Mouse (Mus musculus) cortical plate, adult 2 months (tissue): ENCODE results near the gene Cxcr2. TPM values are rescaled to one million over a fixed set of nuclear protein-coding genes. Genes with fewer than 3 reads are reported as not detected.

ENCODE experiments used
- H3K27ac ChIP-seq: fragments of 200-500 bp; 2 replicates; pipeline ENCODE4 v1.5.1; 2012; ENCODE audit warnings: low read length, control low read depth, inconsistent platforms; ENCODE audit not compliant: insufficient read depth
- H3K4me1 ChIP-seq: fragments of 200-500 bp; 2 replicates; pipeline ENCODE4 v1.6.1; 2011; ENCODE audit warnings: low read length; ENCODE audit not compliant: control insufficient read depth, insufficient read depth
- H3K4me3 ChIP-seq: fragments of 200-500 bp; 2 replicates; pipeline ENCODE4 v1.5.1; 2011; ENCODE audit warnings: mild to moderate bottlenecking, low read length, control low read depth; ENCODE audit not compliant: insufficient read depth
- CTCF ChIP-seq: fragments of 200-500 bp; IDR thresholded peaks from 2 replicates; pipeline ENCODE4 v1.5.1; 2011; ENCODE audit warnings: mild to moderate bottlenecking, control low read depth, low read length; ENCODE audit not compliant: insufficient read depth; ENCODE audit errors: extremely low read depth
- POLR2A ChIP-seq: fragments of 200-500 bp; IDR thresholded peaks from 2 replicates; pipeline ENCODE4 v1.6.1; 2011; ENCODE audit warnings: mild to moderate bottlenecking, low read length, control low read depth; ENCODE audit not compliant: insufficient read depth; ENCODE audit errors: extremely low read depth
- polyA plus RNA-seq: library from polyadenylated mRNA; depleted of rRNA; stranded (reverse); fragments of >200 nt; gene quantifications from 2 replicates; pipeline ENCODE4 v1.2.3, GENCODE M21; 2012; rRNA removed

Cxcr2 gene
- polyA plus RNA-seq = not detected in 2 replicates

- H3K4me3 ChIP-seq = no peak within 1 kb of the TSS
- H3K27ac ChIP-seq = no peak within 1 kb of the TSS
- TF ChIP-seq CTCF = no peak
- no peak for TF ChIP-seq POLR2A
- H3K4me1 ChIP-seq = 0 out of 2 replicates have a peak, but pooled peaks cover 2% of the 10 kb centered on the region
Observed at GRCm38 (mm10) chr1:74153461-74154184, at the start of gene Cxcr2. Gene Cxcr2 (plus strand): TSS chr1:74153989.

GRCm38 (mm10) chr1:74105660-74106059 lies 48.1 kb upstream of the Cxcr2 start:
- Histone ChIP-seq H3K4me1 (no peaks in the 10 kb centered on the region), H3K4me3 (no peak overlapping the region), H3K27ac (no peak overlapping the region)
- no peak for TF ChIP-seq POLR2A
- no peak for TF ChIP-seq CTCF

DNA sequence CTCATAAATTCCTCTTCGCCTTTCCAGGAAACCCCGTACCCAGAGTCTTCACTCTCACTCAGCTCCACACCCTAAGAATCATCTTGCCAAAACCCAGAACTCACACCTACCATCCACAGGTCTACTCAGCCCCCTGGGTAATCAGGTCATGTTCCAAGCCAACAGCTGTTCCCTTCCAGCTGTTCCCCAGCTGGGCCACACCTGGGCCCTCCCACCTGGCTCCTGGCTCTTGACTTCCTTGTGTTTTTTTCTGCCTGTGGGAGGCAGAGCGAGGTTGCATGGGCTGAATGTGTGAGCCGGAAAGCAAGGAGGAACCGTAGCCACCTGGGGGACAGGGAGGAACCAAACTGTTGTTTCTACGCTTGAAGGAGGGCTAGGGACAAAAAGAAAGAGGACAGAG lies 47.6 kb upstream of the Cxcr2 start:
- H3K4me1 ChIP-seq = no peaks in the 10 kb centered on the region
- H3K27ac ChIP-seq = no peak overlapping the region
- no peak for TF ChIP-seq CTCF
- no peak for TF ChIP-seq POLR2A
- H3K4me3 ChIP-seq = no peak overlapping the region

GRCm38 (mm10) chr1:74107931-74108618 lies 45.7 kb upstream of the Cxcr2 start:
- no peak for TF ChIP-seq POLR2A
- no peak for TF ChIP-seq CTCF
- Histone ChIP-seq H3K27ac (no peak overlapping the region), H3K4me3 (no peak overlapping the region), H3K4me1 (no peaks in the 10 kb centered on the region)

DNA sequence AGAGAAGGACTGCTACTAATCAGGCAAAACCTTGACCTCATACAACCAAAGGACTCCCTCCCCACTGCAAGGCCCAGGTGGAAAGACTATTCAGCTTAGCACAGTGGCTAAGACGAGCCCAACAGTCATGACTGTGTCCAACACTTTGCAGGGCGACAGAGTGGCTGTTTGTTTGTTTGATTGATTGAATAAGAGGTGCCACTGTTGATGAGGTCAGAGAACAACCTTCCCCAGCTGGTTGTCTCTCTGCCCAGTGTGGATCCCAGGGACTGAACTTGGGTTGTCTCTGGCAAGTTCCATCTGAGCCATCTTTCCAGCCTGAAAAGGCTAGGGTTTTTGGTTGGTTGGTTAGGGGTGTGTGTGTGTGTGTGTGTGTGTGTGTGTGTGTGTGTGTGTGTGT lies 44.1 kb upstream of the Cxcr2 start:
- Histone ChIP-seq H3K4me3 (no peak overlapping the region), H3K4me1 (no peaks in the 10 kb centered on the region), H3K27ac (no peak overlapping the region)
- TF ChIP-seq CTCF (no peak), POLR2A (no peak)

- Histone ChIP-seq H3K4me1 (no peaks in the 10 kb centered on the region), H3K27ac (no peak overlapping the region), H3K4me3 (no peak overlapping the region)
- TF ChIP-seq CTCF (no peak), POLR2A (no peak)
Observed at GRCm38 (mm10) chr1:74110932-74111695, 42.7 kb upstream of the Cxcr2 start.

GRCm38 (mm10) chr1:74111696-74112030 lies 42.1 kb upstream of the Cxcr2 start:
- no peak for TF ChIP-seq POLR2A
- no peak for TF ChIP-seq CTCF
- H3K4me1 ChIP-seq = no peaks in the 10 kb centered on the region
- no peak overlapping the region for H3K27ac ChIP-seq
- no peak overlapping the region for H3K4me3 ChIP-seq

- H3K27ac ChIP-seq = no peak overlapping the region
- no peak overlapping the region for H3K4me3 ChIP-seq
- no peak for TF ChIP-seq CTCF
- TF ChIP-seq POLR2A = no peak
- H3K4me1 ChIP-seq = no peaks in the 10 kb centered on the region
Observed at GRCm38 (mm10) chr1:74113071-74113470, 40.7 kb upstream of the Cxcr2 start.

DNA sequence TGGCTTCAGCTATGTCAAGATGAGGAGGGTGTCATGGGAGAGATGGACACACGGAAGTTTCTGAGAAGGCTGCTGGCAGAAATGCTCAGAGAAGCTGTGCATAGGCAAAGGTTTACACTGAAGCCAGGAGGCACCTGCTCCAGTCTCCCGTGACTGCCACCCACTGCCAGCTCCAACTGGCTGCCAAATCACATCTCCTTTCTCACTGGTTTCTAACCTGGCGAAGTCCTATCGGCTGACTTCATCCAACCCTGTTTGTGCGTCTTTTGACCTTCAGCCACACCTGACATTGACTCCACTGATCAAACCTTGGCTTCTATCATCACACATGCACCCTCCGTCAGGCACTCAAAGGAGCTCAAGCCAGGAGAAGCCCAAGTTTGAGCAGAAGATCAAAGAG lies 35.9 kb upstream of the Cxcr2 start:
- no peak overlapping the region for H3K4me3 ChIP-seq
- no peaks in the 10 kb centered on the region for H3K4me1 ChIP-seq
- TF ChIP-seq POLR2A (no peak), CTCF (no peak)
- H3K27ac ChIP-seq = no peak overlapping the region

- TF ChIP-seq CTCF = no peak
- no peak for TF ChIP-seq POLR2A
- Histone ChIP-seq H3K4me1 (no peaks in the 10 kb centered on the region), H3K4me3 (no peak overlapping the region), H3K27ac (no peak overlapping the region)
Observed at GRCm38 (mm10) chr1:74119115-74119514, 34.7 kb upstream of the Cxcr2 start.
